ENCODE assay signal across 16 mouse cellular contexts in genomic region chr5:125000756-125001250, GRCm38 (mm10).
"Had no signal": no experiment of that assay in that cellular context is flagged by ENCODE, and none has a peak within 500 bp of the region (broad histone marks: within the 10 kb centered on the region; RNA-seq: fewer than 3 reads in every experiment).

No protein-coding gene starts in this region.

- H3K36me3 ChIP-seq: liver, embryonic 13.5 days; midbrain, embryonic 13.5 days; neural tube, embryonic 12.5 days; stomach, embryonic 15.5 days had no signal

- H3K4me3 ChIP-seq: layer of hippocampus, adult 2 months; liver, embryonic 13.5 days; midbrain, embryonic 13.5 days; neural tube, embryonic 12.5 days; stomach, embryonic 15.5 days had no signal

- H3K4me2 ChIP-seq: liver, embryonic 13.5 days; midbrain, embryonic 13.5 days; neural tube, embryonic 12.5 days; stomach, embryonic 15.5 days had no signal

- H3K27ac ChIP-seq: kidney, postnatal 0 days; layer of hippocampus, adult 2 months; liver, embryonic 13.5 days; midbrain, embryonic 13.5 days; neural tube, embryonic 12.5 days; stomach, embryonic 15.5 days had no signal

- H3K9ac ChIP-seq: liver, embryonic 13.5 days; midbrain, embryonic 13.5 days; neural tube, embryonic 12.5 days; stomach, embryonic 15.5 days had no signal

- H3K9me3 ChIP-seq: liver, embryonic 13.5 days; midbrain, embryonic 13.5 days; neural tube, embryonic 12.5 days; stomach, embryonic 15.5 days had no signal

- ATAC-seq: midbrain, embryonic 13.5 days had no signal

- DNase-seq: kidney, adult 2 months; kidney, postnatal 25 days; layer of hippocampus, adult 9-11 months; liver, embryonic 13.5 days; lung, adult 2 months; lung, postnatal 14 days; lung, postnatal 4 days; retina, postnatal 1 day; right cerebral cortex, postnatal 25 days; spleen, adult 18-20 months; thymus, postnatal 36 days had no signal
